ENCODE assay signal across 17 mouse cellular contexts in genomic region chr1:137147891-137148290, GRCm38 (mm10).
DNase-seq lines count a peak whose midpoint lies in the region; ATAC-seq lines count a peak whose summit lies in the region.
"Had no signal": no experiment of that assay in that cellular context is flagged by ENCODE, and none has a peak within 500 bp of the region (broad histone marks: within the 10 kb centered on the region; RNA-seq: fewer than 3 reads in every experiment).

No protein-coding gene starts in this region.

- ATAC-seq in megakaryocyte progenitor cell, adult 5-6 weeks (replicated peaks; ENCODE audit: poor library complexity): peak; percentile 71
- ATAC-seq: CD4-positive, CD25-positive, alpha-beta regulatory T cell, adult 4 months; forebrain, embryonic 15.5 days; liver, embryonic 12.5 days had no signal

- peak; percentile 9 for DNase-seq in adrenal gland, postnatal 10 days
- DNase-seq in adrenal gland, adult 18-20 months (ENCODE audit: low spot score in 2 of 2): no peak
- peak; percentile 8 for DNase-seq in kidney, postnatal 14 days
- no peak for DNase-seq in kidney, adult 11 months
- peak; percentile 14 for DNase-seq in ZHBTc4 (ENCODE audit: low read depth, low spot score)
- no peak for DNase-seq in layer of hippocampus, adult 9-11 months
- DNase-seq in left cerebral cortex, adult 9 months (ENCODE audit: low spot score in 2 of 2): no peak
- DNase-seq: cerebellum, adult 8-10 months; gastrocnemius, postnatal 25 days; layer of hippocampus, postnatal 36 days; lung, postnatal 4 days; right cerebral cortex, adult 18-20 months; thymus, postnatal 14 days had no signal

Comparison
In these comparisons a context has a peak if more than half of its experiments do, and no peak if none do; other contexts are left out.
1. DNase-seq: peak in adrenal gland, postnatal 10 days (single experiment), kidney, postnatal 14 days (single experiment) and ZHBTc4 (single experiment); none in adrenal gland, adult 18-20 months (0 of 2), kidney, adult 11 months (single experiment), layer of hippocampus, adult 9-11 months (single experiment) and left cerebral cortex, adult 9 months (0 of 2).